Mouse (Mus musculus) CH12.LX (cell line): ENCODE results near the gene Ryr1. TPM values are rescaled to one million over a fixed set of nuclear protein-coding genes. Genes with fewer than 3 reads are reported as not detected.

Source experiments
- DNase-seq: peaks from one replicate; pipeline ENCODE4 v3.0.0-alpha.2; 2013; ENCODE audit errors: extremely low read depth
- H3K27ac ChIP-seq: 2 replicates; pipeline ENCODE4 v1.5.1; 2012; ENCODE audit warnings: low read depth, mild to moderate bottlenecking, control low read depth, moderate library complexity; ENCODE audit not compliant: insufficient read depth
- H3K27me3 ChIP-seq: replicated peaks from 2 replicates; pipeline ENCODE3; 2012; ENCODE audit warnings: inconsistent platforms
- H3K36me3 ChIP-seq, 2 experiments: replicated peaks in 1 of 2; 2 replicates each; pipeline versions ENCODE3 to v1.6.1; 2012; ENCODE audit warnings: inconsistent platforms in 1 of 2, low read length in 1 of 2, mild to moderate bottlenecking in 1 of 2, mixed read lengths in 1 of 2, moderate library complexity in 1 of 2; ENCODE audit not compliant: control insufficient read depth in 1 of 2, insufficient read depth in 1 of 2
- H3K4me1 ChIP-seq, 2 experiments: 2 replicates each; pipeline ENCODE4 v1.6.1; 2012; ENCODE audit warnings: inconsistent platforms in 1 of 2, moderate library complexity in 1 of 2; ENCODE audit not compliant: insufficient read depth in 2 of 2, control insufficient read depth in 1 of 2
- H3K4me2 ChIP-seq: 2 replicates; pipeline ENCODE4 v1.6.1; 2012; ENCODE audit warnings: low read depth, mild to moderate bottlenecking, control low read depth; ENCODE audit not compliant: poor library complexity, insufficient read depth, severe bottlenecking
- H3K4me3 ChIP-seq, 3 experiments: fragments of 150-350 bp in 1 of 3; sonication (generic) in 1 of 3; replicated peaks in 1 of 3; 2 replicates each; pipeline versions ENCODE3 to v1.5.1; 2011 to 2012; ENCODE audit warnings: low read depth in 2 of 3, low read length in 2 of 3, mild to moderate bottlenecking in 2 of 3, moderate library complexity in 2 of 3, control low read depth in 1 of 3, improper control_type of control experiment in 1 of 3, inconsistent platforms in 1 of 3, mixed read lengths in 1 of 3; ENCODE audit not compliant: poor library complexity in 1 of 3
- H3K79me2 ChIP-seq: replicated peaks from 2 replicates; pipeline ENCODE4 v1.6.1; 2012; ENCODE audit warnings: mild to moderate bottlenecking, moderate library complexity; ENCODE audit not compliant: control insufficient read depth, poor library complexity, insufficient read depth, severe bottlenecking; ENCODE audit errors: extremely low read depth
- H3K9ac ChIP-seq: 2 replicates; pipeline ENCODE4 v1.6.1; 2012; ENCODE audit warnings: low read depth, mild to moderate bottlenecking, control low read depth, moderate library complexity; ENCODE audit not compliant: insufficient read depth
- H3K9me3 ChIP-seq: replicated peaks from 2 replicates; pipeline ENCODE3; 2012; ENCODE audit warnings: low read length, inconsistent platforms, mixed read lengths
- BHLHE40 ChIP-seq: IDR thresholded peaks from 2 replicates; pipeline ENCODE4 v1.6.1; 2011; ENCODE audit warnings: mild to moderate bottlenecking, low read depth, low read length, improper control_type of control experiment
- CTCF ChIP-seq, 2 experiments: IDR thresholded peaks in 1 of 2; conservative IDR thresholded peaks in 1 of 2; 2 replicates each; pipeline ENCODE4 v1.5.1; 2011 to 2012; ENCODE audit warnings: low read depth in 2 of 2, low read length in 2 of 2, improper control_type of control experiment in 1 of 2, inconsistent platforms in 1 of 2, mild to moderate bottlenecking in 1 of 2, moderate library complexity in 1 of 2
- ELF1 ChIP-seq: IDR thresholded peaks from 2 replicates; pipeline ENCODE4 v1.6.1; 2014; ENCODE audit warnings: low read depth, mild to moderate bottlenecking, inconsistent platforms, low read length, improper control_type of control experiment
- EP300 ChIP-seq: IDR thresholded peaks from 2 replicates; pipeline ENCODE4 v1.6.1; 2011; ENCODE audit warnings: low read length, improper control_type of control experiment
- HCFC1 ChIP-seq: IDR thresholded peaks from 2 replicates; pipeline ENCODE4 v1.6.1; 2012; ENCODE audit warnings: low read depth, mild to moderate bottlenecking, inconsistent platforms, low read length, improper control_type of control experiment
- JUND ChIP-seq: conservative IDR thresholded peaks from 2 replicates; pipeline ENCODE4 v1.6.1; 2011; ENCODE audit warnings: low read depth, low read length, improper control_type of control experiment
- MAZ ChIP-seq: IDR thresholded peaks from 2 replicates; pipeline ENCODE4 v1.6.1; 2012; ENCODE audit warnings: low read depth, mild to moderate bottlenecking, inconsistent platforms, low read length, improper control_type of control experiment, moderate library complexity
- POLR2A ChIP-seq: IDR thresholded peaks from 2 replicates; pipeline ENCODE4 v1.6.1; 2011; ENCODE audit warnings: low read depth, mild to moderate bottlenecking, improper control_type of control experiment, low read length
- POLR2AphosphoS2 ChIP-seq: IDR thresholded peaks from 2 replicates; pipeline ENCODE4 v1.6.1; 2011; ENCODE audit warnings: low read depth, low read length, improper control_type of control experiment
- RAD21 ChIP-seq: IDR thresholded peaks from 2 replicates; pipeline ENCODE4 v1.6.1; 2011; ENCODE audit warnings: low read depth, mild to moderate bottlenecking, low read length, improper control_type of control experiment, moderate library complexity
- SIN3A ChIP-seq: IDR thresholded peaks from 2 replicates; pipeline ENCODE4 v1.6.1; 2012; ENCODE audit warnings: low read length, improper control_type of control experiment, inconsistent platforms
- SMC3 ChIP-seq: IDR thresholded peaks from 2 replicates; pipeline ENCODE4 v1.6.1; 2011; ENCODE audit warnings: low read depth, low read length, improper control_type of control experiment
- TBP ChIP-seq: conservative IDR thresholded peaks from 2 replicates; pipeline ENCODE4 v1.6.1; 2011; ENCODE audit warnings: low read depth, low read length, improper control_type of control experiment
- TCF12 ChIP-seq: IDR thresholded peaks from 2 replicates; pipeline ENCODE4 v1.6.1; 2014; ENCODE audit warnings: low read depth, mild to moderate bottlenecking, inconsistent platforms, low read length, improper control_type of control experiment
- UBTF ChIP-seq: IDR thresholded peaks from 2 replicates; pipeline ENCODE4 v1.6.1; 2012; ENCODE audit warnings: low read depth, mild to moderate bottlenecking, inconsistent platforms, low read length, improper control_type of control experiment, moderate library complexity
- USF2 ChIP-seq: conservative IDR thresholded peaks from 2 replicates; pipeline ENCODE4 v1.6.1; 2011; ENCODE audit warnings: low read depth, low read length, improper control_type of control experiment
- ZC3H11A ChIP-seq: IDR thresholded peaks from 2 replicates; pipeline ENCODE4 v1.6.1; 2012; ENCODE audit warnings: low read depth, mild to moderate bottlenecking, inconsistent platforms, low read length, improper control_type of control experiment
- ZNF384 ChIP-seq: IDR thresholded peaks from 2 replicates; pipeline ENCODE4 v1.6.1; 2012; ENCODE audit warnings: low read depth, low read length, improper control_type of control experiment, inconsistent platforms
- dilution Hi-C: fragments of 300-500 bp; cut with MboI; formaldehyde crosslinking; loops from 2 replicates; pipeline ENCODE4 v1.14.3; 2020; ENCODE audit warnings: low sequenced_read_pairs; ENCODE audit not compliant: extremely low pct_unique_long_range_greater_than_20kb, extremely low pct_ligation_motif_present
- in situ Hi-C: fragments of 300-500 bp; cut with MboI; formaldehyde crosslinking; loops from 3 replicates; pipeline ENCODE4 v1.14.3; 2019; ENCODE audit warnings: low sequenced_read_pairs, low pct_ligation_motif_present, low pct_unique_long_range_greater_than_20kb, mixed read lengths
- polyA plus RNA-seq: library from polyadenylated mRNA; unstranded; fragments of >175 nt; gene quantifications from 2 replicates; pipeline ENCODE4 v1.2.1, GENCODE M21; 2012; ENCODE audit warnings: low read depth; ENCODE audit not compliant: insufficient read length
- total RNA-seq, 2 experiments: library from RNA; depleted of rRNA; stranded (reverse); fragments of 300-350 nt in 1 of 2; fragments of >200 nt in 1 of 2; gene quantifications; 2 replicates each; pipeline ENCODE4 v1.2.3; 2012 to 2014

The Ryr1 gene
- total and polyA plus RNA-seq, 3 experiments: 0.43 to 1.1 (median 0.68) TPM

- DNase-seq: peak; percentile 88
- TF ChIP-seq POLR2A (0 out of 2 replicates have a peak, but pooled peaks have one; percentile 37), RAD21 (peak; percentile 81), BHLHE40 (no peak), CTCF (conservative IDR thresholded peaks at IDR 0.05 in 1 of 2, IDR thresholded peaks at IDR 0.05 in 1 of 2; ENCODE audit: low read depth in 2 of 2, low read length in 2 of 2) (peak; percentile 75 to 94), UBTF (no peak), POLR2AphosphoS2 (no peak), ZC3H11A (peak; percentile 66), TBP (no peak), TCF12 (peak; percentile 30; the same call in 1 of the 2 replicates), ZNF384 (peak; percentile 98), HCFC1 (0 out of 2 replicates have a peak, but pooled peaks have one; percentile 33), SIN3A (0 out of 2 replicates have a peak, but pooled peaks have one; percentile 34), JUND (no peak), SMC3 (peak; percentile 96)
- Histone ChIP-seq H3K27ac (no peak overlapping the region), H3K27me3 (no peaks in the 10 kb centered on the region), H3K79me2 (no peaks in the 10 kb centered on the region), H3K9me3 (no peaks in the 10 kb centered on the region), H3K36me3 (peaks cover 54 to 83% of the 10 kb centered on the region in 2 experiments), H3K9ac (no peak overlapping the region), H3K4me2 (no peak overlapping the region), H3K4me3 (no peak overlapping the region), H3K4me1 (peaks cover 4 to 31% of the 10 kb centered on the region in 2 experiments)
- dilution Hi-C loops (no loop called here), in situ Hi-C loops (no loop called here)
Measured at GRCm38 (mm10) chr7:28972542-28972985, 152.4 kb downstream of the Ryr1 start.

GRCm38 (mm10) chr7:28971770-28972269 is 153.2 kb downstream of the Ryr1 start:
- Histone ChIP-seq H3K27ac (no peak overlapping the region), H3K9me3 (no peaks in the 10 kb centered on the region), H3K79me2 (no peaks in the 10 kb centered on the region), H3K4me2 (no peak overlapping the region), H3K36me3 (peaks cover 47 to 76% of the 10 kb centered on the region in 2 experiments), H3K4me1 (peaks cover 6 to 34% of the 10 kb centered on the region in 2 experiments), H3K27me3 (no peaks in the 10 kb centered on the region), H3K9ac (no peak overlapping the region), H3K4me3 (no peak overlapping the region)
- dilution Hi-C loops: no loop called here
- TF ChIP-seq POLR2A (peak; percentile 10; the same call in 1 of the 2 replicates), HCFC1 (no peak)
- no peak for DNase-seq
- in situ Hi-C loops: no loop called here

- Histone ChIP-seq H3K27ac (no peak overlapping the region), H3K27me3 (no peaks in the 10 kb centered on the region), H3K4me2 (no peak overlapping the region), H3K79me2 (no peaks in the 10 kb centered on the region), H3K36me3 (peaks cover 40 to 68% of the 10 kb centered on the region in 2 experiments), H3K9me3 (no peaks in the 10 kb centered on the region), H3K4me1 (peaks cover 6 to 35% of the 10 kb centered on the region in 2 experiments), H3K4me3 (no peak overlapping the region), H3K9ac (no peak overlapping the region)
- in situ Hi-C loops (no loop called here), dilution Hi-C loops (no loop called here)
- no peak for TF ChIP-seq SIN3A
- TF ChIP-seq TCF12: no peak
- no peak for TF ChIP-seq EP300
- no peak for TF ChIP-seq MAZ
- no peak for TF ChIP-seq ELF1
- no peak for TF ChIP-seq USF2
- TF ChIP-seq, all 38 proteins: peak for 0
- no peak for DNase-seq
Measured at GRCm38 (mm10) chr7:28971029-28971428, 153.9 kb downstream of the Ryr1 start.
